9 mouse cellular contexts compared by ENCODE assay signal in genomic region chr3:49908426-49909341, GRCm38 (mm10).
A peak's percentile ranks its signal among the peaks of the same experiment; 100 is the strongest.
DNase-seq lines count a peak whose midpoint lies in the region; ATAC-seq lines count a peak whose summit lies in the region.
"Had no signal": no experiment of that assay in that cellular context is flagged by ENCODE, and none has a peak within 500 bp of the region (broad histone marks: within the 10 kb centered on the region; RNA-seq: fewer than 3 reads in every experiment).

No protein-coding gene starts in this region.

- H3K27ac ChIP-seq in heart, embryonic 15.5 days: 0 out of 2 replicates have a peak overlapping the region, but pooled peaks have one; percentile 12
- H3K27ac ChIP-seq: forebrain, embryonic 12.5 days had no signal

- no peaks in the 10 kb centered on the region; the same call in 1 of the 2 replicates for H3K4me1 ChIP-seq in heart, embryonic 15.5 days (replicated peaks)

- no peaks in the 10 kb centered on the region for H3K9me3 ChIP-seq in heart, embryonic 15.5 days (replicated peaks)
- H3K9me3 ChIP-seq: forebrain, embryonic 12.5 days had no signal

- H3K36me3 ChIP-seq in heart, embryonic 15.5 days: no peaks in the 10 kb centered on the region
- H3K36me3 ChIP-seq: forebrain, embryonic 12.5 days had no signal

- H3K4me3 ChIP-seq in heart, embryonic 15.5 days: no peak overlapping the region
- H3K4me3 ChIP-seq: forebrain, embryonic 12.5 days had no signal

- peak; percentile 22 for DNase-seq in urinary bladder, postnatal 14 days (ENCODE audit: low spot score)
- no peak for DNase-seq in urinary bladder, postnatal 25 days (ENCODE audit: low spot score)
- peak; percentile 54 to 76 for DNase-seq in kidney, postnatal 4 days
- DNase-seq in frontal cortex, postnatal 36 days (ENCODE audit: low spot score in 2 of 2): no peak
- DNase-seq in right cerebral cortex, postnatal 10 days (ENCODE audit: low spot score in 2 of 2): no peak
- no peak for DNase-seq in left cerebral cortex, adult 18-20 months (ENCODE audit: low spot score in 2 of 2)

- no peaks in the 10 kb centered on the region for H3K27me3 ChIP-seq in heart, embryonic 15.5 days
- H3K27me3 ChIP-seq: forebrain, embryonic 12.5 days had no signal

- ATAC-seq in heart, embryonic 15.5 days (replicated peaks; ENCODE audit: insufficient number of reproducible peaks, insufficient read depth, low FRiP score, low read depth): no peak
- ATAC-seq in megakaryocyte, adult 5-6 weeks (ENCODE audit: poor library complexity, severe bottlenecking): no peak

- H3K4me2 ChIP-seq in heart, embryonic 15.5 days: no peak overlapping the region
- H3K4me2 ChIP-seq: forebrain, embryonic 12.5 days had no signal

- 51% methylated on average over 12 of the region's 12 CpGs for WGBS in heart, embryonic 15.5 days

- no peak overlapping the region for H3K9ac ChIP-seq in heart, embryonic 15.5 days
- H3K9ac ChIP-seq: forebrain, embryonic 12.5 days had no signal

Comparison
In these comparisons a context has a peak if more than half of its experiments do, and no peak if none do; other contexts are left out.
1. DNase-seq: peak in urinary bladder, postnatal 14 days (single experiment) and kidney, postnatal 4 days (2 of 2); none in urinary bladder, postnatal 25 days (single experiment), frontal cortex, postnatal 36 days (0 of 2), right cerebral cortex, postnatal 10 days (0 of 2) and left cerebral cortex, adult 18-20 months (0 of 2).